In genomic region chr11:107996896-107997670, GRCm38 (mm10) we compare ENCODE assay signal across 18 mouse cellular contexts.
DNase-seq lines count a peak whose midpoint lies in the region; ATAC-seq and TF ChIP-seq lines count a peak whose summit lies in the region.
"Had no signal": no experiment of that assay in that cellular context is flagged by ENCODE, and none has a peak within 500 bp of the region (broad histone marks: within the 10 kb centered on the region; RNA-seq: fewer than 3 reads in every experiment).

No protein-coding gene starts in this region.

- TF ChIP-seq CTCF in left cerebral cortex, adult 2 months (IDR thresholded peaks at IDR 0.05): no peak

- H3K9ac ChIP-seq in kidney, embryonic 16.5 days (replicated peaks; ENCODE audit: low read length): no peak overlapping the region
- H3K9ac ChIP-seq: hindbrain, embryonic 12.5 days; intestine, embryonic 15.5 days; liver, embryonic 15.5 days; stomach, embryonic 15.5 days had no signal

- no peaks in the 10 kb centered on the region for H3K9me3 ChIP-seq in kidney, embryonic 16.5 days (ENCODE audit: low read length)
- H3K9me3 ChIP-seq: hindbrain, embryonic 12.5 days; intestine, embryonic 15.5 days; liver, embryonic 15.5 days; stomach, embryonic 15.5 days had no signal

- H3K27me3 ChIP-seq in kidney, embryonic 16.5 days (ENCODE audit: insufficient read depth, low read length): no peaks in the 10 kb centered on the region
- H3K27me3 ChIP-seq: hindbrain, embryonic 12.5 days; intestine, embryonic 15.5 days; liver, embryonic 15.5 days; stomach, embryonic 15.5 days had no signal

- intact Hi-C loops in left cerebral cortex, adult 2 months (cut with DNase I): no loop called here

- H3K4me2 ChIP-seq in kidney, embryonic 16.5 days (replicated peaks; ENCODE audit: low read depth, low read length): no peak overlapping the region
- H3K4me2 ChIP-seq: hindbrain, embryonic 12.5 days; intestine, embryonic 15.5 days; liver, embryonic 15.5 days; midbrain, embryonic 11.5 days; stomach, embryonic 15.5 days had no signal

- no peak for DNase-seq in frontal cortex, postnatal 10 days (ENCODE audit: low spot score in 2 of 2)
- peak; percentile 46 for DNase-seq in thymus, postnatal 4 days
- no peak for DNase-seq in thymus, postnatal 36 days
- peak in 1 of 2 experiments; percentile 45 for DNase-seq in left cerebral cortex, adult 2 months (ENCODE audit: extremely low spot score in 1 of 2, low spot score in 2 of 2)
- no peak for DNase-seq in gastrocnemius, adult 8-10 months (ENCODE audit: low spot score in 2 of 2)
- no peak for DNase-seq in kidney, adult 8-10 months
- DNase-seq: B cell, adult 2 months; gastrocnemius, postnatal 25 days; lung, postnatal 36 days had no signal

- peak overlapping the region; percentile 41; the same call in 1 of the 2 replicates for H3K27ac ChIP-seq in left cerebral cortex, adult 2 months
- H3K27ac ChIP-seq in kidney, embryonic 16.5 days (ENCODE audit: low read length): no peak overlapping the region
- H3K27ac ChIP-seq: hindbrain, embryonic 12.5 days; intestine, embryonic 15.5 days; liver, embryonic 15.5 days; stomach, embryonic 15.5 days had no signal

- ATAC-seq in frontal cortex, adult (ENCODE audit: low TSS enrichment): peak; percentile 68
- no peak for ATAC-seq in kidney, embryonic 16.5 days (ENCODE audit: low FRiP score, low TSS enrichment)
- ATAC-seq: forebrain, embryonic 14.5 days; intestine, embryonic 15.5 days had no signal

- H3K36me3 ChIP-seq in kidney, embryonic 16.5 days (ENCODE audit: insufficient read depth, low read length): no peaks in the 10 kb centered on the region
- H3K36me3 ChIP-seq: hindbrain, embryonic 12.5 days; intestine, embryonic 15.5 days; liver, embryonic 15.5 days; stomach, embryonic 15.5 days had no signal

- H3K4me1 ChIP-seq in kidney, embryonic 16.5 days (ENCODE audit: insufficient read depth, low read length): no peaks in the 10 kb centered on the region
- H3K4me1 ChIP-seq: stomach, embryonic 15.5 days had no signal

- no peak overlapping the region for H3K4me3 ChIP-seq in left cerebral cortex, adult 2 months
- H3K4me3 ChIP-seq in kidney, embryonic 16.5 days (ENCODE audit: low read length): no peak overlapping the region
- H3K4me3 ChIP-seq: hindbrain, embryonic 12.5 days; intestine, embryonic 15.5 days; liver, embryonic 15.5 days; myocyte; stomach, embryonic 15.5 days had no signal

- WGBS in kidney, embryonic 16.5 days: 61% methylated on average over 11 of the region's 11 CpGs
